Mouse (Mus musculus) E14TG2a.4 (cell line): ENCODE measurements around the gene Gm609.
A peak's percentile ranks its signal among the peaks of the same experiment; 100 is the strongest.
"Not testable (repeated sequence)": the region's sequence is repeated elsewhere in the genome, so short reads cannot be mapped to it uniquely, and the experiment has no call there.

ENCODE experiments used
- H3K27me3 ChIP-seq: 2 replicates; pipeline ENCODE4 v1.6.1; 2014; ENCODE audit warnings: low read length, control low read depth; ENCODE audit not compliant: insufficient read depth
- H3K36me3 ChIP-seq: 2 replicates; pipeline ENCODE4 v1.6.1; 2014; ENCODE audit warnings: low read length, control low read depth; ENCODE audit not compliant: insufficient read depth
- H3K4me1 ChIP-seq: replicated peaks from 2 replicates; pipeline ENCODE4 v1.6.1; 2014; ENCODE audit warnings: low read depth, low read length, control low read depth
- H3K4me3 ChIP-seq: replicated peaks from 2 replicates; pipeline ENCODE4 v1.5.1; 2014; ENCODE audit warnings: mild to moderate bottlenecking, low read length
- H3K9me3 ChIP-seq: 2 replicates; pipeline ENCODE4 v1.6.1; 2014; ENCODE audit warnings: low read length, control low read depth
- CTCF ChIP-seq: conservative IDR thresholded peaks from 2 replicates; pipeline ENCODE4 v1.5.1; 2014; ENCODE audit warnings: low read length
- NANOG ChIP-seq: IDR thresholded peaks from 2 replicates; pipeline ENCODE4 v1.6.1; 2014; ENCODE audit warnings: borderline replicate concordance, low read length, mixed read lengths
- POU5F1 ChIP-seq: IDR thresholded peaks from 2 replicates; pipeline ENCODE4 v1.6.1; 2014; ENCODE audit warnings: low read length, borderline replicate concordance

Gene Gm609

DNA sequence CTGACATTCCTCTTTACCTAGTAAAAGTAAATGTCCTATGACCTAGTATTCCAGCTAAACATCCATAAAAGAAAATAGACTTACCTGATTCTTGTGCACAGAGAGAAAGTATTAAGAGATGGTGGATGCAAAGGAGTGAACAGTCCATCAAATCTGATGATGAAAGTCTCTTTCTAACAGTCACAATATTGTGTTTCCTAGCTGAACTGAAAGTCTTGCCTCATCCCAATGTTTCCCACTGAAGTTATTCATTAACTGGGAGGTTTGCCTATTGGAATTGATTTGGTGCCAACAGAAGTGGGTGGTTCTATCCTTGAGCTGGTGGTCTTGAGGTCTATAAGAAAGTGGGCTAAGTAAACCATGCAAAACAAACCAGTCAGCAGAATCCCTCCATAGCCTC is 38.0 kb downstream of the Gm609 start:
- H3K4me1 ChIP-seq: no peaks in the 10 kb centered on the region
- no peaks in the 10 kb centered on the region for H3K27me3 ChIP-seq
- H3K36me3 ChIP-seq: no peaks in the 10 kb centered on the region
- no peak for TF ChIP-seq CTCF
- no peak for TF ChIP-seq NANOG
- TF ChIP-seq POU5F1: no peak
- no peak overlapping the region for H3K4me3 ChIP-seq
- H3K9me3 ChIP-seq: peaks cover 13% of the 10 kb centered on the region

DNA sequence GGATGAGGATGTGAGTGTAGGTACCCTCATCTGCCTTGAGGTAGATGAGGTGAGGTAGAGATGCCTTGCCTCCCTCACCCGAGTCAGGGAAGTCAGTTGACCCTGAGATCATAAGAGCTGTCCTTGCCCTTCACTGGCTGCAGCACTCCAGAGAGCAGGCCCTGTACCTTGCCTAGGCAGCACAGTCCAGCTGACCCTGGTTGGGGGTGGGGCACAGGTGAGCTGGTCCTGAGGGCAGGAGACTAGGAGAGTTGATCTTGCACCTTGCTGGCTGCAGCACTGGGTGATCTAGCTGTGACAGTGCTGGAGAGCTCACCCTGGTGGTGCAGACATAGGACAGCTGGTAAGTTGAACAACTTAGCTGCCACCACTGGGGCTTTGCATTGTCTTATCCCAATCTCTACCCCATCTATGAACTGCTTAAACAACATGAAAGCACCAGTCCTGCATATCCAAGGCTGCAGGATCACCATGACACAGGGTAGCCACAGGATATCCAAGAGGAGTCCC is 55.5 kb downstream of the Gm609 start:
- peaks cover 5% of the 10 kb centered on the region; the same call in 1 of the 2 replicates for H3K9me3 ChIP-seq
- H3K27me3 ChIP-seq: no peaks in the 10 kb centered on the region
- no peaks in the 10 kb centered on the region for H3K4me1 ChIP-seq
- TF ChIP-seq NANOG (no peak), POU5F1 (no peak), CTCF (no peak)
- no peak overlapping the region for H3K4me3 ChIP-seq
- no peaks in the 10 kb centered on the region for H3K36me3 ChIP-seq

GRCm38 (mm10) chr16:45435591-45435990 is 57.2 kb downstream of the Gm609 start:
- TF ChIP-seq POU5F1 (no peak), CTCF (no peak), NANOG (no peak)
- Histone ChIP-seq H3K4me3 (no peak overlapping the region), H3K27me3 (no peaks in the 10 kb centered on the region), H3K9me3 (peaks cover 5% of the 10 kb centered on the region; the same call in 1 of the 2 replicates), H3K4me1 (no peaks in the 10 kb centered on the region), H3K36me3 (no peaks in the 10 kb centered on the region)

GRCm38 (mm10) chr16:45427651-45428050 is 65.1 kb downstream of the Gm609 start:
- Histone ChIP-seq H3K36me3 (no peaks in the 10 kb centered on the region), H3K4me3 (no peak overlapping the region), H3K27me3 (peaks cover 6% of the 10 kb centered on the region; the same call in 1 of the 2 replicates), H3K4me1 (no peaks in the 10 kb centered on the region), H3K9me3 (no peaks in the 10 kb centered on the region)
- TF ChIP-seq POU5F1 (no peak), NANOG (no peak), CTCF (no peak)

- TF ChIP-seq POU5F1: no peak
- no peak for TF ChIP-seq NANOG
- no peak for TF ChIP-seq CTCF
- Histone ChIP-seq H3K4me1 (no peaks in the 10 kb centered on the region), H3K9me3 (peaks cover 3% of the 10 kb centered on the region; the same call in 1 of the 2 replicates), H3K36me3 (no peaks in the 10 kb centered on the region), H3K27me3 (peaks cover 7% of the 10 kb centered on the region), H3K4me3 (no peak overlapping the region)
These were observed 79.3 kb downstream of the Gm609 start for GRCm38 (mm10) chr16:45413497-45413896.

DNA sequence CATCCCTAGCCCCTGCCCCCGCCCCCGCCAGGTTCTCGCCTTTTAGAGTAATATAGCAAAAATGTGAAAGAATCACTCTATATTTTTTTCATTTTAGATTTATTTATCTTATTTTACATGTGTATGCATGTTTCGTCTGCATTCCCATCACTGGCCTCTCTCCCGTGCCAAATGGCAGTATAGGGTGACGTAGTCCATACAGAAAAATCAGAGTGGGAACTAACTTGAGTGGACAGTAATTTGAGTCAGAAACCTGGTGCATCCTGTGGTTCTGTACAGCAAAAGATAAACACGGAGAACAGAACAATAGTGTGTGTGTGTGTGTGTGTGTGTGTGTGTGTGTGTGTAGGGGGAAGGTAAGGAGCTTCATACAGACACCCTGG is 83.7 kb downstream of the Gm609 start:
- H3K9me3 ChIP-seq, H3K36me3 ChIP-seq, H3K4me1 ChIP-seq: not testable (repeated sequence)
- peak overlapping the region; percentile 76 for H3K4me3 ChIP-seq
- H3K27me3 ChIP-seq: peaks cover 19% of the 10 kb centered on the region

- TF ChIP-seq CTCF (no peak), POU5F1 (no peak), NANOG (no peak)
- H3K4me3 ChIP-seq: peak within 1 kb of the TSS; percentile 76
These were observed 84.2 kb downstream of the Gm609 start, which contains the start of gene Cd200 for GRCm38 (mm10) chr16:45408425-45409063. TSS of gene Cd200 (minus strand) at chr16:45409053.

DNA sequence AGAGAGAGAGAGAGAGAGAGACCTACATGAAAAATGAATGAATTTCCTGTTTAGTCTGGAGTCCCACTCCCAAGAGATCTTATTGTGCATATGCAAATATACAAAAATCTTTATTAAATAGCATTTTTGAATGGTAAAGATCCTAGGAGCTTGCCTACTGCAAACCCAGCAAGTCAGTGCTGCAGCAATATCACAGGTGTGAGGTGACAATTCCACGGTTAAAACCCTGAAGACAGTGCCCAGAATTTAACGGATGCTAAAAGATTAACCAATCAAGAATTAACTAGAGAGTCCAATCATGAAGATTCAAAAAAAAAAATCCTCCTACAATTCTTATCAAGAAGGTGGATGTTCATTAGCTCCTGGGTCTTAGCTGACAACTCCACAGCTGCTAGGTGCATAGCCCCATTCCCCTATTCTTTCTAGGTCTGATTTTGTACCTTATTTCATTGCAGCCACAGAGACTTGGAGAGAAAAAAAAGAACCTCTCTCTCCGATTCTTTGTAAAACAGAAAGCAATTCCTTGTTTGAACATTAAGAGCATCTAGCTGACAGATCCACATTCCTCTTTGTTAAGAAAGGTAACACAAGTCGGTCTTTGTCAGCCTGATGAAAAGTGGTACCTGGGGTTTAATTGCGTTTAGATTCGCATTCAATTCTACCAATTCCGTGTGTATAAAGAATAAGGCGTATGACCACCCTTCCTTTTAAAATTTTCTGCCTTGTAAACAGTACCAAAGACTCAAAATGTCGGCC is 84.9 kb downstream of the Gm609 start:
- Histone ChIP-seq H3K4me1 (peaks cover 5% of the 10 kb centered on the region; the same call in 1 of the 2 replicates), H3K9me3 (peaks cover 3% of the 10 kb centered on the region; the same call in 1 of the 2 replicates), H3K4me3 (peak overlapping the region; percentile 76), H3K36me3 (no peaks in the 10 kb centered on the region), H3K27me3 (peaks cover 19% of the 10 kb centered on the region)
- TF ChIP-seq POU5F1: no peak
- no peak for TF ChIP-seq CTCF
- TF ChIP-seq NANOG: no peak

More at GRCm38 (mm10) chr16:45408425-45409063, 84.2 kb downstream of the Gm609 start, which contains the start of gene Cd200:
- Histone ChIP-seq H3K4me1 (peaks cover 5% of the 10 kb centered on the region; the same call in 1 of the 2 replicates), H3K36me3 (no peaks in the 10 kb centered on the region), H3K27me3 (peaks cover 19% of the 10 kb centered on the region), H3K9me3 (peaks cover 3% of the 10 kb centered on the region; the same call in 1 of the 2 replicates)

DNA sequence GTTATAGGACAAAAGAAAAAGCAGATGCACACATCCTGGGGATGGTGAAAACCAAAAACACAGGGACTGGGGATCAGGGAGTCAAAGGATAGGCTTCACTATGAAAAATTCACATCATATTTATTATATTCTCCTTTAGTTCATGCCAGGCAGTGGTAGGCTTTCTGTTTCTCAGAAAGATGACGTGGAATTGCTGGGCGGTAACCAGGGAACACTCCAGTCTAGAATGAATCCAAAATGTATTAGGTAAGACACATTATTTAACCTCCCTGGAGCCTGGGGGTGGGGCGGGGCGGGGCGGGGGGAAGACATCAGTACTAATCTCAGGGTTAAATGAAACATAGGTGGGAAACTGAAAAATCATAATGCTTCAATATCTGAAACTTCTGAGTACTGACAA is 85.7 kb downstream of the Gm609 start:
- no peak for TF ChIP-seq NANOG
- TF ChIP-seq CTCF: no peak
- TF ChIP-seq POU5F1: no peak
- Histone ChIP-seq H3K9me3 (peaks cover 3% of the 10 kb centered on the region; the same call in 1 of the 2 replicates), H3K27me3 (peaks cover 19% of the 10 kb centered on the region), H3K4me3 (no peak overlapping the region), H3K4me1 (peaks cover 5% of the 10 kb centered on the region; the same call in 1 of the 2 replicates), H3K36me3 (no peaks in the 10 kb centered on the region)
